Mouse (Mus musculus): ENCODE measurements at regions not wholly inside any gene's neighbourhood (a gene's known extent, or its start where the extent isn't known, plus 50 kb on each side); places are given as distances from the start of the nearest gene placed in this dataset.
A peak's percentile ranks its signal among the peaks of the same experiment; 100 is the strongest.

- Histone ChIP-seq H3K27me3 (no peaks in the 10 kb centered on the region), H3K4me2 (replicated peaks) (no peak overlapping the region), H3K9me3 (no peaks in the 10 kb centered on the region), H3K27ac (no peak overlapping the region), H3K4me1 (no peaks in the 10 kb centered on the region), H3K9ac (no peak overlapping the region), H3K36me3 (no peaks in the 10 kb centered on the region), H3K4me3 (no peak overlapping the region)
- WGBS: 10% methylated on average over 10 of the region's 10 CpGs
- no peak for ATAC-seq (ENCODE audit: insufficient number of reproducible peaks, insufficient read depth, low FRiP score, low TSS enrichment)
Measured at GRCm38 (mm10) chr10:45009676-45010075, 57.3 kb upstream of the Prep start.

- no peak overlapping the region for H3K9ac ChIP-seq
- WGBS: 68% methylated on average over 1 of the region's 1 CpGs
- no peak overlapping the region for H3K27ac ChIP-seq
- H3K36me3 ChIP-seq: no peaks in the 10 kb centered on the region
- ATAC-seq (ENCODE audit: insufficient number of reproducible peaks, insufficient read depth, low FRiP score, low TSS enrichment): no peak
- H3K27me3 ChIP-seq: no peaks in the 10 kb centered on the region
- H3K4me2 ChIP-seq (replicated peaks): no peak overlapping the region
- H3K9me3 ChIP-seq: no peaks in the 10 kb centered on the region
- no peaks in the 10 kb centered on the region for H3K4me1 ChIP-seq
- H3K4me3 ChIP-seq: no peak overlapping the region
Measured at GRCm38 (mm10) chr10:45009235-45009634, 57.8 kb upstream of the Prep start.

- 85% methylated on average over 9 of the region's 9 CpGs for WGBS
- no peak for ATAC-seq (ENCODE audit: insufficient number of reproducible peaks, insufficient read depth, low FRiP score, low TSS enrichment)
- Histone ChIP-seq H3K27me3 (no peaks in the 10 kb centered on the region), H3K27ac (no peak overlapping the region), H3K9me3 (no peaks in the 10 kb centered on the region), H3K4me1 (no peaks in the 10 kb centered on the region), H3K4me2 (replicated peaks) (no peak overlapping the region), H3K9ac (no peak overlapping the region), H3K4me3 (no peak overlapping the region), H3K36me3 (no peaks in the 10 kb centered on the region)
Measured at GRCm38 (mm10) chr10:45004037-45004653, 62.9 kb upstream of the Prep start.

DNA sequence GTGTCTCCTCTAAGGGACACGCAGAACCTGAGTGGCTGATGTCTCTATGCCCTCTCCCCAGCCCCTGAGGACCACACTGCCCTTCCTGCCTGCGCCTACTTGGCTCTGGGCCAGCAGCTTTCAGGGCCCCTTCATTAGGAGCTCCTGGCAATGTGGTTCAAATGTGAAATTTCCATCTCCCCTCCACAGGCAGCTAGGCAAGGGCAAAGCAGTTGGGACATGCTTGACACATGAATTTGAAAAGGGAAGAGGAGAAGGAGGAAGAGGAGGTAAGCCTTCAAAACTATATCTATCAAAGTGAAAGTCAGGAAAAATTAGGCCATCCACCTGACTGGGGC, 63.7 kb upstream of the Prep start:
- H3K9me3 ChIP-seq: no peaks in the 10 kb centered on the region
- no peaks in the 10 kb centered on the region for H3K4me1 ChIP-seq
- 51% methylated on average over 2 of the region's 2 CpGs for WGBS
- no peaks in the 10 kb centered on the region for H3K36me3 ChIP-seq
- no peak overlapping the region for H3K27ac ChIP-seq
- no peak overlapping the region for H3K4me2 ChIP-seq (replicated peaks)
- ATAC-seq (ENCODE audit: insufficient number of reproducible peaks, insufficient read depth, low FRiP score, low TSS enrichment): no peak
- no peak overlapping the region for H3K9ac ChIP-seq
- H3K4me3 ChIP-seq: no peak overlapping the region
- H3K27me3 ChIP-seq: no peaks in the 10 kb centered on the region

- no peak overlapping the region for H3K4me2 ChIP-seq (replicated peaks)
- no peak for ATAC-seq (ENCODE audit: insufficient number of reproducible peaks, insufficient read depth, low FRiP score, low TSS enrichment)
- no peaks in the 10 kb centered on the region for H3K9me3 ChIP-seq
- H3K27me3 ChIP-seq: no peaks in the 10 kb centered on the region
- no peaks in the 10 kb centered on the region for H3K36me3 ChIP-seq
- no peak overlapping the region for H3K4me3 ChIP-seq
- H3K4me1 ChIP-seq: no peaks in the 10 kb centered on the region
- no peak overlapping the region for H3K9ac ChIP-seq
- H3K27ac ChIP-seq: no peak overlapping the region
- WGBS: 53% methylated on average over 8 of the region's 8 CpGs
Measured at GRCm38 (mm10) chr10:45002637-45003343, 64.2 kb upstream of the Prep start.

GRCm38 (mm10) chr10:45000873-45001859, 65.8 kb upstream of the Prep start:
- H3K9ac ChIP-seq: no peak overlapping the region

GRCm38 (mm10) chr10:45000027-45000840, 66.8 kb upstream of the Prep start:
- Histone ChIP-seq H3K9ac (no peak overlapping the region; the same call in 1 of the 2 replicates), H3K27ac (0 out of 2 replicates have a peak overlapping the region, but pooled peaks have one; percentile 17), H3K4me2 (replicated peaks) (peak overlapping the region; percentile 48), H3K36me3 (no peaks in the 10 kb centered on the region), H3K9me3 (no peaks in the 10 kb centered on the region), H3K4me1 (peaks cover 7% of the 10 kb centered on the region; the same call in 1 of the 2 replicates), H3K4me3 (peak overlapping the region; percentile 22), H3K27me3 (no peaks in the 10 kb centered on the region)
- no peak for ATAC-seq (ENCODE audit: insufficient number of reproducible peaks, insufficient read depth, low FRiP score, low TSS enrichment)
- 22% methylated on average over 18 of the region's 18 CpGs for WGBS

More at GRCm38 (mm10) chr10:45000873-45001859, 65.8 kb upstream of the Prep start:
- Histone ChIP-seq H3K36me3 (no peaks in the 10 kb centered on the region), H3K4me2 (replicated peaks) (peak overlapping the region; percentile 48), H3K27ac (no peak overlapping the region), H3K4me1 (peaks cover 7% of the 10 kb centered on the region; the same call in 1 of the 2 replicates), H3K9me3 (no peaks in the 10 kb centered on the region), H3K4me3 (peak overlapping the region; percentile 22; the same call in 1 of the 2 replicates), H3K27me3 (no peaks in the 10 kb centered on the region)
- WGBS: 50% methylated on average over 12 of the region's 12 CpGs
- no peak for ATAC-seq (ENCODE audit: insufficient number of reproducible peaks, insufficient read depth, low FRiP score, low TSS enrichment)

GRCm38 (mm10) chr10:44997906-44998289, 69.1 kb upstream of the Prep start:
- H3K4me1 ChIP-seq: peaks cover 7% of the 10 kb centered on the region; the same call in 1 of the 2 replicates
- WGBS: 10% methylated on average over 4 of the region's 4 CpGs
- ATAC-seq (ENCODE audit: insufficient number of reproducible peaks, insufficient read depth, low FRiP score, low TSS enrichment): no peak
- no peak overlapping the region for H3K9ac ChIP-seq
- H3K4me3 ChIP-seq: no peak overlapping the region
- H3K4me2 ChIP-seq (replicated peaks): peak overlapping the region; percentile 46
- no peak overlapping the region for H3K27ac ChIP-seq
- no peaks in the 10 kb centered on the region for H3K36me3 ChIP-seq
- no peaks in the 10 kb centered on the region for H3K9me3 ChIP-seq
- H3K27me3 ChIP-seq: no peaks in the 10 kb centered on the region

DNA sequence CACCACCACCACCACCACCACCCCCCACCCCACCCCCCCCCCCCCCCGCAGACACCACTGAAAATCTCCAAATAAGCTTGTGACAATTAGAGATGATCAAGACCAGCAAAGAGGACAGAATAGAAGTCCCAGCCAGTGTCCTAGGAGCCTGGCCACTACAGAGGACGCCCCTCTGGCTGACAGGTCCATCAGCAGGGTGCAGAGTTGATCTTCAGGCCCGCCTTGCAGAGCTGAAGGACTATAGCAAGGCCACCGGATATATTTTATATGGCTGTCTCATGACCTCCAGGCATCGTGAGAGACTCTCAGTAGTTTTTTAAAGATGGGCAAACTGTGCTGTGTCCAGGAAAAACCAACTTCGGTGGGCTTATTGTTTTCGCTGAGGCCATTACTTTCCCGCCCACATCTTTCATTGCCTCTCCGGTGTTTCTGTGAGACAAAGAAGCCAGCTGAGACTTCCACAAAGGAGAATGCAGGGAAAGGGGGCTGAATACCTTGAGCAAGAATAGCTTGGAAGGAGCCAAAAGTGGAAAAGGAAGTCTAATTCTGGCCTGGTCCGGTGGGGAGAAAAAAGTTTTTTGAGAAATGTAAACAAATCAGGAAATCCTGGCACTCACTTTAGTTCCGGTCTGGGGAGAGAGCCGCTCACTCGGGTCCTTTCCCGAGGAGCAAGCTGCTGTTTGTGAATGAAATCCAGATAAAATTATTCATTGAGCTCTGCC, 69.7 kb upstream of the Prep start:
- H3K9ac ChIP-seq: peak overlapping the region; percentile 24; the same call in 1 of the 2 replicates
- no peaks in the 10 kb centered on the region for H3K27me3 ChIP-seq
- H3K4me1 ChIP-seq: peaks cover 7% of the 10 kb centered on the region; the same call in 1 of the 2 replicates
- ATAC-seq (ENCODE audit: insufficient number of reproducible peaks, insufficient read depth, low FRiP score, low TSS enrichment): peak; percentile 42; the same call in 1 of the 2 replicates
- no peaks in the 10 kb centered on the region for H3K36me3 ChIP-seq
- 7% methylated on average over 13 of the region's 14 CpGs for WGBS
- H3K27ac ChIP-seq: peak overlapping the region; percentile 51; the same call in 1 of the 2 replicates
- no peaks in the 10 kb centered on the region for H3K9me3 ChIP-seq
- peak overlapping the region; percentile 46 for H3K4me2 ChIP-seq (replicated peaks)
- 0 out of 2 replicates have a peak overlapping the region, but pooled peaks have one; percentile 6 for H3K4me3 ChIP-seq

GRCm38 (mm10) chr10:44995756-44996155, 71.2 kb upstream of the Prep start:
- H3K4me3 ChIP-seq: no peak overlapping the region
- no peak overlapping the region for H3K9ac ChIP-seq
- H3K4me1 ChIP-seq: peaks cover 7% of the 10 kb centered on the region; the same call in 1 of the 2 replicates
- no peak overlapping the region for H3K27ac ChIP-seq
- no peaks in the 10 kb centered on the region for H3K36me3 ChIP-seq
- no peaks in the 10 kb centered on the region for H3K9me3 ChIP-seq
- no peak overlapping the region for H3K4me2 ChIP-seq (replicated peaks)
- no peak for ATAC-seq (ENCODE audit: insufficient number of reproducible peaks, insufficient read depth, low FRiP score, low TSS enrichment)
- no peaks in the 10 kb centered on the region for H3K27me3 ChIP-seq
- WGBS: 57% methylated on average over 6 of the region's 6 CpGs
